Comparison of ENCODE assay signal across 8 mouse cellular contexts in genomic region chr4:40837451-40838285, GRCm38 (mm10). TPM values are rescaled to one million over a fixed set of nuclear protein-coding genes. Genes with fewer than 3 reads are reported as not detected.
DNase-seq lines count a peak whose midpoint lies in the region; ATAC-seq lines count a peak whose summit lies in the region.

No protein-coding gene starts in this region.

- no peak overlapping the region for H3K4me2 ChIP-seq in neural tube, embryonic 13.5 days
- H3K4me2 ChIP-seq in liver, embryonic 12.5 days = peak overlapping the region; percentile 14
- no peak overlapping the region for H3K4me2 ChIP-seq in midbrain, embryonic 15.5 days

- intact Hi-C loops in heart, postnatal 10 days (cut with DNase I) = no loop called here

- no peak for DNase-seq in neural tube, embryonic 10.5 days (ENCODE audit: extremely low spot score, low spot score)
- DNase-seq in heart, postnatal 10 days = peak; percentile 70 to 80
- DNase-seq in thymus, postnatal 4 days = peak; percentile 35
- DNase-seq in layer of hippocampus, adult 9-10 months (ENCODE audit: low spot score) = no peak

- no peak overlapping the region for H3K9ac ChIP-seq in neural tube, embryonic 13.5 days
- H3K9ac ChIP-seq in liver, embryonic 12.5 days = no peak overlapping the region
- H3K9ac ChIP-seq in midbrain, embryonic 15.5 days = no peak overlapping the region

- H3K36me3 ChIP-seq in neural tube, embryonic 13.5 days = no peaks in the 10 kb centered on the region
- peaks cover 30% of the 10 kb centered on the region for H3K36me3 ChIP-seq in liver, embryonic 12.5 days
- no peaks in the 10 kb centered on the region for H3K36me3 ChIP-seq in midbrain, embryonic 15.5 days (replicated peaks)

- no peak overlapping the region for H3K4me3 ChIP-seq in neural tube, embryonic 13.5 days
- H3K4me3 ChIP-seq in liver, embryonic 12.5 days = no peak overlapping the region
- no peak overlapping the region for H3K4me3 ChIP-seq in midbrain, embryonic 15.5 days

- no peaks in the 10 kb centered on the region for H3K27me3 ChIP-seq in neural tube, embryonic 13.5 days
- H3K27me3 ChIP-seq in liver, embryonic 12.5 days (replicated peaks) = no peaks in the 10 kb centered on the region
- H3K27me3 ChIP-seq in midbrain, embryonic 15.5 days (replicated peaks) = no peaks in the 10 kb centered on the region

- H3K4me1 ChIP-seq in neural tube, embryonic 13.5 days (replicated peaks) = peaks cover 15% of the 10 kb centered on the region
- H3K4me1 ChIP-seq in liver, embryonic 12.5 days = peaks cover 70% of the 10 kb centered on the region
- no peaks in the 10 kb centered on the region for H3K4me1 ChIP-seq in midbrain, embryonic 15.5 days

- no peaks in the 10 kb centered on the region for H3K9me3 ChIP-seq in neural tube, embryonic 13.5 days
- no peaks in the 10 kb centered on the region for H3K9me3 ChIP-seq in liver, embryonic 12.5 days (replicated peaks)
- H3K9me3 ChIP-seq in midbrain, embryonic 15.5 days = no peaks in the 10 kb centered on the region

- 64% methylated on average over 10 of the region's 10 CpGs for WGBS in neural tube, embryonic 13.5 days
- WGBS in liver, embryonic 12.5 days (ENCODE audit: insufficient replicate concordance) = 53% methylated on average over 10 of the region's 10 CpGs
- WGBS in midbrain, embryonic 15.5 days = 66% methylated on average over 10 of the region's 10 CpGs

- peak overlapping the region; percentile 57 for H3K27ac ChIP-seq in neural tube, embryonic 13.5 days (replicated peaks)
- H3K27ac ChIP-seq in liver, embryonic 12.5 days = peak overlapping the region; percentile 53
- no peak overlapping the region for H3K27ac ChIP-seq in midbrain, embryonic 15.5 days

- 0 out of 2 replicates have a peak, but pooled peaks have one; percentile 32 for ATAC-seq in neural tube, embryonic 13.5 days (ENCODE audit: low read depth)
- peak; percentile 24 for ATAC-seq in common myeloid progenitor, adult 5-6 weeks (replicated peaks; ENCODE audit: low read depth, poor library complexity, severe bottlenecking)
- peak; percentile 34; the same call in 1 of the 2 replicates for ATAC-seq in liver, embryonic 12.5 days
- no peak for ATAC-seq in midbrain, embryonic 15.5 days (replicated peaks)

RNA-seq across cellular contexts. Expression of gene B4galt1, which starts 16.1 kb away (rescaled TPM):
- polyA plus RNA-seq in neural tube, embryonic 13.5 days (2015; fragmentation: Nextera tagmentation; extraction: Ambion mirVana) = 10.2 and 12.1 TPM in 2 replicates
- 27.0 and 34.7 TPM in 2 replicates for total RNA-seq in common myeloid progenitor, adult 5-6 weeks (2017)
- 100 to 1,000 TPM in 1 of 2 experiments, 10 to 100 TPM in 1; 95.5 to 103 TPM for total RNA-seq in heart, postnatal 10 days (2021)
- polyA plus RNA-seq in liver, embryonic 12.5 days (2016; fragmentation: Nextera tagmentation; extraction: Ambion mirVana) = 39.6 and 40.0 TPM in 2 replicates
- polyA plus RNA-seq in midbrain, embryonic 15.5 days (2015; fragmentation: Nextera tagmentation; extraction: Ambion mirVana) = 7.5 and 7.8 TPM in 2 replicates

Comparison
In these comparisons a context has a peak if more than half of its experiments do, and no peak if none do; other contexts are left out.
1. DNase-seq: peak in heart, postnatal 10 days (2 of 2) and thymus, postnatal 4 days (single experiment); none in neural tube, embryonic 10.5 days (single experiment) and layer of hippocampus, adult 9-10 months (single experiment).